Mouse (Mus musculus): ENCODE data around the gene Gpr26. TPM values are rescaled to one million over a fixed set of nuclear protein-coding genes. Genes with fewer than 3 reads are reported as not detected.

Gene Gpr26
- not detected for polyA plus RNA-seq (2017; shearing (Covaris generic))

DNA sequence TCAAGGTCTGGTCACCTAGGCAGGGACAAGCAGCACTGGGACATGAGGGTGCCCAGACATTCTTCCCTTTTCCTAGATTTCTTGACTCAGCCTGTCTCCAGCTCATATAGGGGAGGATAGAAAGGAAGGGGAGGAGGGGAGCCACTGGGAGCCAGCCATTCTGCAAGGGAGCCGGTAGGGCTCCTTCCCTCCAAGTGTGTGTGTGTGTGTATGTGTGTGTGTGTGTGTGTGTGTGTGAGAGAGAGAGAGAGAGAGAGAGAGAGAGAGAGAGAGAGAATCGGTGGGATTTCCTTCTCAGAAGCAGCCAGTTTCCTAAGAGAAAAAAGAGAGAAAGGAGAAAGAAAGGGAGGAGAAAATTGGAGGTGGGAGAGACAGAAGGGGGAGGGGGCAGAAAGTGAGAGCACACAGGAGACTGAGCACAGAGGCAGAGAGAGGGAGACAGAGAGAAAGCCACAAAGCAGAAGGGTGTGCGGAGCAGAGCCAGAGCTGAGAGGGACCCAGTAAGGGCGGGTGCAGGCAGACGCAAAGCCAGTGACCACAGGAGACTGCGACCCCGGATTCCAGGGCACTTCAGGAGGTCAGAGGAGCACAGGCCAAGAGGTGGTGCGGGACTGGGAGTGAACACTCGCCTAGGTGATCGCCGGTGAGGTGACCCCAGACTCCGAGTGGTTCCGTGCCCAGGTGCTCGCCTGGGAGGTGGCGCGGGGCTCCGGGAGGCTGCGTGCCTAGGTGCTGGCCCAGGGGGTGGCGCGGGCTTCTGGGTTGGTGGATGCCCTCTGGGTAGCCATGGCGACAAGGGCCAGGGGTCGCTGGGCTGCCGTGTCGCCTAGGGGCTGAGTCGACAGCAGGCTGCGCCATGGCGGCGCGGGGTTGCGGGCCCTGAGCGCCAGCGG is at the start of gene Gpr26:
Gene Gpr26 (plus strand): TSS at position 438 of the 893 bp plus-strand sequence.

Other genes starting within 250 kb of the Gpr26 start
- not detected for gene Cpxm2, start 188.3 kb downstream of the Gpr26 start, polyA plus RNA-seq (2017; shearing (Covaris generic))